Mouse (Mus musculus): Measurements from ENCODE around the gene Cyp2j8.
"Not testable (repeated sequence)": the region's sequence is repeated elsewhere in the genome, so short reads cannot be mapped to it uniquely, and the experiment has no call there.

Cyp2j8 gene

GRCm38 (mm10) chr4:96507286-96507685 is at the start of gene Cyp2j8:
TSS of gene Cyp2j8 (minus strand) at chr4:96507386.
- no peak for DNase-seq

DNA sequence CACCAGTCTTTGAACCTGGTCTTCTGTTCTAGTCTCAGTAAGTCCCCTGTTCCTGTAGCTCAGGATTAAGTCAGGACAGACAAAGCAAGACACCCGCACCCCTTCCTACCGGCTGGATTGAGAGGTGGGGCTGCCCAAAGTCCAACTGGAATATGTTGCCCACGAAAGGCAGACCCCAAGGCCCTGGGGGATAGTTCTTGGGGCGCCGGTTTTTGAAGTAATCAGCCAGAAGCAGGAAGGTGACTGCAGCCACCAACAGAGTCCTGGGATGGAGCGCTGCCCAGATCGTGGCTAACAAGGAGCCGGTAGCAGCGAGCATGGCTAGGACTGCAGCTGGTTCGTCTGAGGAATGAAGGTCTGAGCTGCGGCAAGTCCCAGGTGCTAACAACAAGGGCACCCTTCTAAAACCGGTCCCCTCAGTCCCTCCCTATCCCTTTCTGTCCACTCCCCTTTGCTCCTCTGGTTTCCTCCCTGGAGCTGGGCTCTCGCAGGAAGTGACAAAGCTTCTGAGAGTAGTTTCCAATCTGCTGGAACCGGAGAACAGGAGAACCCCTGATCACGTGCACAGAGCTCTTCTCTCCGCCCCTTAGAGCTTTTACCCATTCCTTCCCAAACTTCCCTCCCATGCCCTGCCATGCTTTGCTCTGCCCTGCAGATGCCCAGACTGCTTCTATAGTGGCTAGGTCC is 46.1 kb upstream of the Cyp2j8 start, which contains the start of gene Cyp2j6:
Cyp2j6 (minus strand) TSS at position 529 of the 687 bp plus-strand sequence.
- peak; percentile 37 to 54 for DNase-seq

GRCm38 (mm10) chr4:96551619-96552018 is 44.4 kb upstream of the Cyp2j8 start:
- DNase-seq, result no peak

GRCm38 (mm10) chr4:96545976-96546375 is 38.8 kb upstream of the Cyp2j8 start:
- no peak for DNase-seq

DNA sequence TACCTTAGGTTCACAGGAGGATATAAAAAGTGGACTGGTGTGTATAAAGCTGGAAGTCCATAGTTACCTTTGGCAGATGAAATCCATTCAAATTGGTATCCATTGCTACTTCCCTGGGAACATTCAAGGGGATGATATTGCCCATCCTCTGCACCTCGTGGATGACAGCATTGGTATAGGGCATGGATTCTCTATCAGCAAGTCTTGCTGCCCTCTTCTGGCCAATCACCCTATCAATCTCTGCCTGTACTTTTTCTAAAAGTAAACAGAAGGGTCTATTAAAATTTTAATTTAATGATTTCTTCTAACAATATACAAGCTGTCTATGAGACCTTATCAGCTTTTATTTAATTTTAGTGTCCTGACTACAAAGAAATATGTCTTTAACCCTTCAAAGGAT is 18.6 kb upstream of the Cyp2j8 start:
- no peak for DNase-seq

- no peak for DNase-seq
Observed at GRCm38 (mm10) chr4:96522256-96522655, 15.1 kb upstream of the Cyp2j8 start.

- no peak for DNase-seq
Observed at GRCm38 (mm10) chr4:96510083-96510482, 2.9 kb upstream of the Cyp2j8 start.

GRCm38 (mm10) chr4:96463311-96464060 is 43.7 kb downstream of the Cyp2j8 start:
- not testable (repeated sequence) for DNase-seq

Measured in lung, postnatal 4 days (tissue).